Mouse (Mus musculus): ENCODE results near the gene Med20. TPM values are rescaled to one million over a fixed set of nuclear protein-coding genes. Genes with fewer than 3 reads are reported as not detected.

Med20 gene
- polyA plus RNA-seq, 1 experiment from 2014 or later, result 12.7 TPM

- no peak overlapping the region for H3K4me3 ChIP-seq (ENCODE audit: inconsistent target)
- H3K79me2 ChIP-seq (ENCODE audit: inconsistent target), result no peaks in the 10 kb centered on the region
- 90% methylated on average over 9 of the region's 9 CpGs for WGBS (ENCODE audit: missing documents)
- no peak overlapping the region for H3K27ac ChIP-seq
- no peaks in the 10 kb centered on the region for H3K36me3 ChIP-seq (ENCODE audit: inconsistent target)
These were observed 51.8 kb downstream of the Med20 start for GRCm38 (mm10) chr17:47663009-47663713.

DNA sequence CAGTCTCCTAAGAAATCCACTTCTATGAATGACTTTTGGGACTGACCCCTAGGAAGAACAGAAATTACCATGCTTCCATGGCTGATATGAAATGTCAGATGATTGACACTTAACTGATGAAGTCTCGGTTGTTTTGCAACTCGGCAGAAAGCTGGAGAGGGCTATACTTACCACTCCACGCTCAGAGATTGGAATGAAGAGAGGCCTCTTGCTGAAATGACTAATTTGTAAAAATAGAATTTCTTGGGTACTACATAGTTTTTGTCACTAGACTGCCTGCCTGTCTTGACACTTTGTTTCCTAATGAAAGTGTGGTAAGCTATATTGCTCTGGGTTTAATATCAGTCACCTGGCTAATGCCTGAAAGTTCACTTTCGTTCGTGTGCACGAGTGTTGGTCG, 53.1 kb downstream of the Med20 start:
- H3K79me2 ChIP-seq (ENCODE audit: inconsistent target), result no peaks in the 10 kb centered on the region
- H3K36me3 ChIP-seq (ENCODE audit: inconsistent target), result no peaks in the 10 kb centered on the region
- H3K4me3 ChIP-seq (ENCODE audit: inconsistent target), result no peak overlapping the region
- H3K27ac ChIP-seq, result no peak overlapping the region
- 83% methylated on average over 7 of the region's 7 CpGs for WGBS (ENCODE audit: missing documents)

- Histone ChIP-seq H3K36me3 (ENCODE audit: inconsistent target) (no peaks in the 10 kb centered on the region), H3K79me2 (ENCODE audit: inconsistent target) (no peaks in the 10 kb centered on the region), H3K27ac (no peak overlapping the region), H3K4me3 (ENCODE audit: inconsistent target) (no peak overlapping the region)
- 96% methylated on average over 4 of the region's 4 CpGs for WGBS (ENCODE audit: missing documents)
These were observed 57.8 kb downstream of the Med20 start for GRCm38 (mm10) chr17:47669166-47669565.

- Histone ChIP-seq H3K36me3 (ENCODE audit: inconsistent target) (no peaks in the 10 kb centered on the region), H3K27ac (no peak overlapping the region), H3K4me3 (ENCODE audit: inconsistent target) (no peak overlapping the region), H3K79me2 (ENCODE audit: inconsistent target) (no peaks in the 10 kb centered on the region)
- WGBS (ENCODE audit: missing documents), result 66% methylated on average over 14 of the region's 14 CpGs
These were observed 60.6 kb downstream of the Med20 start for GRCm38 (mm10) chr17:47671988-47672310.

DNA sequence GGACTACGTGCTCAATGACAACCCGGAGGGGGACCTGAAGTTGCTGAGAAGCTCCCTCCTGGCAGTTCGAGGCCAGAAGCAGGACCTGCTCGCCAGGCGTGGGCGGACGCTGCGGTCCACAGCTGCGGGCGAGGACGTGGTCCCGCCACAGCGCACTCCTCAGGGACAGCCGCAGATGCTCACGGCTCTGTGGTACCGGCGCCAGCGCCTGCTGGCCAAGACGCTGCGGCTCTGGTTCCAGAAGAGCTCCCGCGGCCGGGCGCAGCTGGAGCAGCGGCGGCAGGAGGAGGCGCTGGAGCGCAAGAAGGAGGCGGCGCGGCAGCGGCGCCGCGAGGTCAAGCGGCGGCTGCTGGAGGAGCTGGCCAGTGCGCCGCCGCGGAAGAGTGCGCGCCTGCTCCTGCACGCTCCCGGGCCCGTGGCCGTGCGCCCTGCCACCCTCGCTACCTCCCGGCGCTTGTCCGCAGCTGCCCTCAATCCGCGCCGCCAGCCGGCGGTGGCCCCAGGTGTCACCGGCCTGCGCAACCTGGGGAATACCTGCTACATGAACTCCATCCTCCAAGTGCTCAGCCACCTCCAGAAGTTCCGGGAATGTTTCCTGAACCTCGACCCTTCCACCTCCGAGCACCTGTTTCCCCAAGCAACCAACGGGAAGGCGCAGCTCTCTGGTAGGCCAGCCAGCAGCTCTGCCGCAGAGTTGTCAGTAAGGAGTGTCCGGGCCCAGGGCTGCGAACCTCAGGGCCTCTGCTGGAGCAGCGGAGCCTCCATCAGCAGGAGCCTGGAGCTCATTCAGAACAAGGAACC, 61.1 kb downstream of the Med20 start:
- Histone ChIP-seq H3K79me2 (ENCODE audit: inconsistent target) (no peaks in the 10 kb centered on the region), H3K36me3 (ENCODE audit: inconsistent target) (no peaks in the 10 kb centered on the region), H3K4me3 (ENCODE audit: inconsistent target) (no peak overlapping the region), H3K27ac (no peak overlapping the region)
- 17% methylated on average over 68 of the region's 68 CpGs for WGBS (ENCODE audit: missing documents)

Other genes with a start within 250 kb of the Med20 start
- 20.2 to 59.5 TPM (median 24.5 TPM) in 3 replicates for gene Mrps10, start 242.7 kb upstream of the Med20 start, polyA plus RNA-seq (2018)
- 0.22 to 0.62 TPM (median 0.22 TPM) in 3 replicates for gene Guca1b, start 226.2 kb upstream of the Med20 start, polyA plus RNA-seq (2018)
- gene Guca1a, start 211.0 kb upstream of the Med20 start, polyA plus RNA-seq (2018), result 2.7 to 9.2 TPM (median 7.1 TPM) in 3 replicates
- gene AI661453, start 175.0 kb upstream of the Med20 start, polyA plus RNA-seq (2018), result 0.45 to 0.59 TPM (median 0.55 TPM) in 3 replicates
- gene 1700001C19Rik, start 174.2 kb upstream of the Med20 start, polyA plus RNA-seq (2018), result 0.27 to 0.31 TPM in 2 of 3 replicates, not detected in the other
- 8.5 to 16.9 TPM (median 13.1 TPM) in 3 replicates for gene Taf8, start 109.3 kb upstream of the Med20 start, polyA plus RNA-seq (2018)
- gene Ccnd3, start 106.5 kb upstream of the Med20 start, polyA plus RNA-seq (2018), result 18.7 to 28.7 TPM (median 28.1 TPM) in 3 replicates
- gene Bysl, start 90 bp upstream of the Med20 start, polyA plus RNA-seq (2018), result 4.6 to 14.0 TPM (median 5.4 TPM) in 3 replicates
- 1.4 to 3.8 TPM (median 1.4 TPM) in 3 replicates for gene Gm20517, start within 50 bp of the Med20 start, polyA plus RNA-seq (2018)
- gene Usp49, start 19.1 kb downstream of the Med20 start, polyA plus RNA-seq (2018), result 2.3 to 3.1 TPM (median 2.7 TPM) in 3 replicates
- gene Tomm6, start 76.8 kb downstream of the Med20 start, polyA plus RNA-seq (2018), result 192 to 228 TPM (median 203 TPM) in 3 replicates
- gene Frs3, start 77.4 kb downstream of the Med20 start, polyA plus RNA-seq (2018), result 0.65 to 1.3 TPM (median 0.73 TPM) in 3 replicates
- gene Gm21981, start 82.9 kb downstream of the Med20 start, polyA plus RNA-seq (2018), result 0.23 to 0.79 TPM (median 0.74 TPM) in 3 replicates
- gene Prickle4, start 83.2 kb downstream of the Med20 start, polyA plus RNA-seq (2018), result 0.76 to 1.3 TPM in 2 of 3 replicates, not detected in the other
- not detected in 3 replicates for gene Pgc, start 115.3 kb downstream of the Med20 start, polyA plus RNA-seq (2018)
- gene Tfeb, start 125.4 kb downstream of the Med20 start, polyA plus RNA-seq (2018), result 15.5 to 41.8 TPM (median 22.8 TPM) in 3 replicates
- 0.22 to 0.40 TPM in 2 of 3 replicates, not detected in the other for gene Mdfi, start 223.1 kb downstream of the Med20 start, polyA plus RNA-seq (2018)